Mouse (Mus musculus) embryonic fibroblast, embryonic 13.5 days (primary cell): Measurements from ENCODE around the gene Epsti1. TPM values are rescaled to one million over a fixed set of nuclear protein-coding genes. Genes with fewer than 3 reads are reported as not detected.

Source experiments
- H3K27ac ChIP-seq: 2 replicates; pipeline ENCODE4 v1.5.1; 2012; ENCODE audit warnings: low read length, control low read depth, inconsistent platforms; ENCODE audit not compliant: insufficient read depth
- H3K4me1 ChIP-seq: 2 replicates; pipeline ENCODE4 v1.6.1; 2011; ENCODE audit warnings: low read length; ENCODE audit not compliant: control insufficient read depth, insufficient read depth
- H3K4me3 ChIP-seq: 2 replicates; pipeline ENCODE4 v1.5.1; 2011; ENCODE audit warnings: mild to moderate bottlenecking, control low read depth, low read length; ENCODE audit not compliant: insufficient read depth
- CTCF ChIP-seq: IDR thresholded peaks from 2 replicates; pipeline ENCODE4 v1.5.1; 2011; ENCODE audit warnings: mild to moderate bottlenecking, control low read depth, low read length, moderate library complexity, borderline replicate concordance; ENCODE audit not compliant: insufficient read depth
- POLR2A ChIP-seq: IDR thresholded peaks from 2 replicates; pipeline ENCODE4 v1.6.1; 2011; ENCODE audit warnings: low read depth, mild to moderate bottlenecking, control low read depth, low read length, moderate library complexity
- polyA plus RNA-seq: library from polyadenylated mRNA; stranded (reverse); fragments of >200 nt; gene quantifications from 2 replicates; pipeline ENCODE4 v1.2.4, GENCODE M21; 2011; ENCODE audit warnings: low read depth; ENCODE audit not compliant: missing spikeins, insufficient read length

The Epsti1 gene
- polyA plus RNA-seq, 1 experiment = 0.37 TPM

- TF ChIP-seq CTCF (no peak), POLR2A (no peak)
- H3K27ac ChIP-seq = no peak overlapping the region
- H3K4me1 ChIP-seq = no peaks in the 10 kb centered on the region
- H3K4me3 ChIP-seq = no peak overlapping the region
These were observed 30.4 kb downstream of the Epsti1 start for GRCm38 (mm10) chr14:77934431-77934830.

- no peak for TF ChIP-seq POLR2A
- no peak for TF ChIP-seq CTCF
- no peaks in the 10 kb centered on the region for H3K4me1 ChIP-seq
These were observed 37.1 kb downstream of the Epsti1 start for GRCm38 (mm10) chr14:77941105-77941504.

GRCm38 (mm10) chr14:77942235-77942634 lies 38.2 kb downstream of the Epsti1 start:
- TF ChIP-seq CTCF (no peak), POLR2A (no peak)
- Histone ChIP-seq H3K4me3 (no peak overlapping the region), H3K4me1 (no peaks in the 10 kb centered on the region), H3K27ac (no peak overlapping the region)

More at GRCm38 (mm10) chr14:77941105-77941504, 37.1 kb downstream of the Epsti1 start:
- Histone ChIP-seq H3K4me3 (no peak overlapping the region), H3K27ac (no peak overlapping the region)

- Histone ChIP-seq H3K4me3 (no peak overlapping the region), H3K27ac (no peak overlapping the region)
- TF ChIP-seq POLR2A (no peak), CTCF (no peak)
These were observed 38.9 kb downstream of the Epsti1 start for GRCm38 (mm10) chr14:77942793-77943558.

GRCm38 (mm10) chr14:77961741-77962140 lies 57.7 kb downstream of the Epsti1 start:
- Histone ChIP-seq H3K27ac (no peak overlapping the region), H3K4me3 (no peak overlapping the region), H3K4me1 (no peaks in the 10 kb centered on the region)
- TF ChIP-seq POLR2A (no peak), CTCF (no peak)

More at GRCm38 (mm10) chr14:77942793-77943558, 38.9 kb downstream of the Epsti1 start:
- H3K4me1 ChIP-seq = no peaks in the 10 kb centered on the region

GRCm38 (mm10) chr14:77963525-77963924 lies 59.5 kb downstream of the Epsti1 start:
- TF ChIP-seq CTCF (no peak), POLR2A (no peak)

GRCm38 (mm10) chr14:77971355-77971754 lies 67.3 kb downstream of the Epsti1 start:
- TF ChIP-seq POLR2A = no peak
- TF ChIP-seq CTCF = no peak
- Histone ChIP-seq H3K4me1 (peaks cover 16% of the 10 kb centered on the region), H3K4me3 (no peak overlapping the region), H3K27ac (no peak overlapping the region)

More at GRCm38 (mm10) chr14:77963525-77963924, 59.5 kb downstream of the Epsti1 start:
- Histone ChIP-seq H3K27ac (no peak overlapping the region), H3K4me1 (no peaks in the 10 kb centered on the region), H3K4me3 (no peak overlapping the region)

- Histone ChIP-seq H3K4me1 (peaks cover 19% of the 10 kb centered on the region), H3K4me3 (no peak overlapping the region)
- no peak for TF ChIP-seq CTCF
- no peak for TF ChIP-seq POLR2A
These were observed 70.2 kb downstream of the Epsti1 start for GRCm38 (mm10) chr14:77974221-77974620.

GRCm38 (mm10) chr14:77975702-77976101 lies 71.7 kb downstream of the Epsti1 start:
- peak overlapping the region; percentile 69; the same call in 1 of the 2 replicates for H3K27ac ChIP-seq
- H3K4me1 ChIP-seq = peaks cover 19% of the 10 kb centered on the region
- TF ChIP-seq POLR2A (no peak), CTCF (no peak)
- no peak overlapping the region for H3K4me3 ChIP-seq

More at GRCm38 (mm10) chr14:77974221-77974620, 70.2 kb downstream of the Epsti1 start:
- H3K27ac ChIP-seq = no peak overlapping the region

GRCm38 (mm10) chr14:77981516-77981915 lies 77.5 kb downstream of the Epsti1 start:
- Histone ChIP-seq H3K4me3 (no peak overlapping the region), H3K4me1 (0 out of 2 replicates have a peak, but pooled peaks cover 1% of the 10 kb centered on the region), H3K27ac (no peak overlapping the region)
- TF ChIP-seq CTCF = no peak
- no peak for TF ChIP-seq POLR2A
